Mouse (Mus musculus) liver, embryonic 13.5 days (tissue): ENCODE measurements around the gene Olfr457. TPM values are rescaled to one million over a fixed set of nuclear protein-coding genes. Genes with fewer than 3 reads are reported as not detected.
"Not testable (repeated sequence)": the region's sequence is repeated elsewhere in the genome, so short reads cannot be mapped to it uniquely, and the experiment has no call there.

Experiments used
- ATAC-seq: fragments of 200-750 bp; cut with Nextera tagmentation; 2 replicates; pipeline ENCODE4 v1.8.0; 2017; ENCODE audit warnings: low read depth, mild to moderate bottlenecking, moderate number of reproducible peaks, moderate library complexity
- DNase-seq: peaks from one replicate; pipeline ENCODE4 v3.0.0; 2022
- H3K27ac ChIP-seq: fragments of 300-500 bp; sonication (generic); 2 replicates; pipeline ENCODE4 v1.5.1; 2015; ENCODE audit warnings: moderate library complexity, mild to moderate bottlenecking, inconsistent platforms
- H3K27me3 ChIP-seq: fragments of 300-500 bp; sonication (generic); 2 replicates; pipeline ENCODE4 v1.6.1; 2015; ENCODE audit warnings: mild to moderate bottlenecking, inconsistent platforms
- H3K36me3 ChIP-seq: fragments of 300-500 bp; sonication (generic); 2 replicates; pipeline ENCODE4 v1.6.1; 2015; ENCODE audit warnings: mild to moderate bottlenecking, inconsistent platforms
- H3K4me1 ChIP-seq: fragments of 300-500 bp; sonication (generic); replicated peaks from 2 replicates; pipeline ENCODE4 v1.6.1; 2015; ENCODE audit warnings: inconsistent platforms
- H3K4me2 ChIP-seq: fragments of 300-500 bp; sonication (generic); 2 replicates; pipeline ENCODE4 v1.6.1; 2015; ENCODE audit warnings: inconsistent platforms, mild to moderate bottlenecking, moderate library complexity
- H3K4me3 ChIP-seq: fragments of 300-500 bp; sonication (generic); replicated peaks from 2 replicates; pipeline ENCODE4 v1.5.1; 2015; ENCODE audit warnings: mild to moderate bottlenecking, inconsistent platforms
- H3K9ac ChIP-seq: fragments of 300-500 bp; sonication (generic); 2 replicates; pipeline ENCODE4 v1.6.1; 2015; ENCODE audit warnings: mild to moderate bottlenecking, inconsistent platforms
- H3K9me3 ChIP-seq: fragments of 300-500 bp; sonication (generic); replicated peaks from 2 replicates; pipeline ENCODE4 v1.6.1; 2016; ENCODE audit warnings: inconsistent platforms
- WGBS: fragments of 180-500 bp; shearing (Covaris S2); methylation state at CpG from one replicate; pipeline ENCODE4 v1.1.7; 2015; ENCODE audit not compliant: insufficient replicate concordance; 5-methylcytosine and 5-hydroxymethylcytosine counted together
- polyA plus RNA-seq: library from polyadenylated mRNA; unstranded; fragments of >200 nt; fragmentation: Nextera tagmentation; extraction: Ambion mirVana; gene quantifications from 2 replicates; pipeline ENCODE4 v1.2.1, GENCODE M21; 2015

Gene Olfr457
- not detected in 2 replicates for polyA plus RNA-seq

DNA sequence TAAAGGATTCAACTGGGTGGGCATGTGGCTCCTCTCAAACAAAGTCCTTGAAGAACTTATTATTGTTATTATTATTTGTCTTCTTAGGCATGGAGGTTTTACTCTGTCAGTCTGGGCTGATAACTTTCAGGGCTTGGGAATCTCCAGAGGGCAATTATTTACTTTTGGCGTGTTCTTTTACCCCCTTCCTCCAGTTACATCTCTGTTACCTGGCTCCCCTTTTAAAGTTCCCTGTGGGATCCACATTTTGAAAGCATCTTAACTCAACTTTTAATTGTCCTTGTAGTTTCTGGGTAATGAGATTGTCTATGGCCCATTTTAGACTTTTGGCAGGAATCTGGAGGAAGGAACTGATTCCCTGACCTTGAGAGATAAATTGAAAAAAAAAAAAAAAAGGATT, at the start of gene Olfr457:
Gene Olfr457, minus strand, starts transcription at position 101 of the 400 bp plus-strand sequence.
- Histone ChIP-seq H3K4me2 (no peak within 1 kb of the TSS), H3K4me3 (no peak within 1 kb of the TSS), H3K9me3 (no peaks in the 10 kb centered on the region), H3K27ac (no peak within 1 kb of the TSS), H3K4me1 (no peaks in the 10 kb centered on the region), H3K36me3 (no peaks in the 10 kb centered on the region), H3K9ac (no peak within 1 kb of the TSS), H3K27me3 (no peaks in the 10 kb centered on the region)
- DNase-seq (no peak), ATAC-seq (no peak)
- 50% methylated on average over 1 of the region's 1 CpGs for WGBS

DNA sequence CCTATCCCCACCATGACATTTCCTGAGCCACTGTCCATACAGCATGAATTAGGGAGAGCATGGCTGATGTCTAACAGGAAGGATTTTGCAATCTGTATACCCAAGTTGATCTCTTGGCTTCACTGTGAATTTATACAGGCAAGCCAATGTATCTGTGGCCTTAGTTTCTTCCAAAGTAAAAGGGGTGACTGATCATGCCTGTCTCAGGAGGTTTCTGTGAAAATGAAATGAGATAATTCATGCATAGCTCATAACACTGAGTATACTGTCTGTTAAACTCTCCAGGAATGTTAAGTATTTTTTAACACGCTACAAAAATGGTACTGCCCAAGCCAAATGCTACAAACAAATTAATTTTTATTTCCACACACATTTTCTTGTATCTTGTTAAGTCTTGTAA, 37.3 kb upstream of the Olfr457 start:
- no peaks in the 10 kb centered on the region for H3K9me3 ChIP-seq
- H3K27me3 ChIP-seq, result no peaks in the 10 kb centered on the region
- no peak overlapping the region for H3K4me2 ChIP-seq
- H3K4me3 ChIP-seq, result no peak overlapping the region
- H3K9ac ChIP-seq, result no peak overlapping the region
- WGBS, result 65% methylated on average over 1 of the region's 1 CpGs
- DNase-seq, result no peak
- no peak overlapping the region for H3K27ac ChIP-seq
- no peak for ATAC-seq
- no peaks in the 10 kb centered on the region for H3K36me3 ChIP-seq
- no peaks in the 10 kb centered on the region for H3K4me1 ChIP-seq

DNA sequence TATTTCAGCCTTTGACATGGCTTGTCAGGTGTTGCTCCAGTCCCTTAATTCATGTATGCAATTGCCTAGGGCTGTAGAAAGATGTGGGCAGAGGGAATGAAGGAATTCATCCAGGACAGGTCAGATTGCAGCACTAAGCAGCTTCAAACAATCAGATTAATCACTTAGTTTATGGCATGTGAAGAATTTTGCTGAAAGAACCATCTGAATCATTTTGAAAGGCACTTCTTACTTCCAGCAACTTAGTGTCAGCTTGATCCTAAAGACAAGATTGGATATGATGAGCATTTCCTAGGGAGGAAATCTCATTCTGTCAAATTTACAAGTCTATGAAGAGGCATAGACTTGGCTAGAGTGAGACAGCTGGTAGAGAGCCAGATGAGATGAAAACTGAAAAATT, 33.2 kb upstream of the Olfr457 start:
- no peaks in the 10 kb centered on the region for H3K9me3 ChIP-seq
- H3K4me3 ChIP-seq, result no peak overlapping the region
- H3K9ac ChIP-seq, result no peak overlapping the region
- H3K4me1 ChIP-seq, result no peaks in the 10 kb centered on the region
- H3K27ac ChIP-seq, result no peak overlapping the region
- H3K27me3 ChIP-seq, result no peaks in the 10 kb centered on the region
- H3K36me3 ChIP-seq, result no peaks in the 10 kb centered on the region
- no peak overlapping the region for H3K4me2 ChIP-seq
- DNase-seq (no peak), ATAC-seq (no peak)

DNA sequence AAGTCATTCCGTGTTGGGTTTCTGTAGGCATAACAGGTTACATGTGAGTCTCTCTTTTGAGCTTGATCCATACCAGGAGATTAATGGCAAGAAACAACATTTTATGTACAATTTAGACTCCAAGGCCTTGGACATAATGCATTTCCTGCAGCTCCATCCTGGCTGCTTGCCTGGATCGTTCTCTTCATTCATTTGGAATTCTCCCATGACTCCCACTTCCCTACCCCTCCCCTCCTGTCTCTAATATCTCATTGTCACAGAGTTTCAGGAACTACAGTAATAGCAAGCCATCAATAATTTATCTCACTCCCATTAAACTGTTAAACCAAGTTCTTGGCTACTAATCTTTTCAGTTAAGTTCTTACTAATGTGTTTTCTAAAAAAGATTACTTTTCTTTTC, 27.3 kb upstream of the Olfr457 start:
- H3K27ac ChIP-seq, result no peak overlapping the region
- H3K4me1 ChIP-seq, result no peaks in the 10 kb centered on the region
- H3K36me3 ChIP-seq, result no peaks in the 10 kb centered on the region
- H3K4me3 ChIP-seq, result no peak overlapping the region
- H3K9ac ChIP-seq, result no peak overlapping the region
- no peak for DNase-seq
- H3K4me2 ChIP-seq, result no peak overlapping the region
- no peaks in the 10 kb centered on the region for H3K9me3 ChIP-seq
- no peaks in the 10 kb centered on the region for H3K27me3 ChIP-seq
- ATAC-seq, result no peak
- 62% methylated on average over 2 of the region's 2 CpGs for WGBS

DNA sequence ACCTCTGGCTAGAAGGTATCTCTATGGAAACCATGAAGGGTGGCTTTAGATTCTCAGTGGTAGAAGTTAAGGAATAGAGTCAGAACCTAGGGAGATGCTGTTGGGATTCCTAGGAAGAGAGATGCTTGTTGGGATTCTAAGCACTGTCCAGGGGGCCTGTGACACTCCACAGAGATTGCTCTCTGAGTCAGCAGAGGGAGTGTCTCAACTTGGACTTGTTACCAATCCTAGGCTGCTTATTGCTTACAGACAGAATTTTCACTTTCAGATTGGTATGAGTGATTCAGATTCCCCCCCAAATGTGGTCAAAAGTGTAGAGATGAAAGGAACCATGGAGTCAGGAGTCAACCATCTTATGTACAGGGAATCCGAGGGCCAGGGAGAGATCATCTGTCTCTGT, 13.6 kb upstream of the Olfr457 start:
- DNase-seq (no peak), ATAC-seq (no peak)
- Histone ChIP-seq H3K4me2 (no peak overlapping the region), H3K4me1 (no peaks in the 10 kb centered on the region), H3K9me3 (no peaks in the 10 kb centered on the region), H3K36me3 (no peaks in the 10 kb centered on the region), H3K27me3 (no peaks in the 10 kb centered on the region), H3K9ac (no peak overlapping the region), H3K27ac (no peak overlapping the region), H3K4me3 (no peak overlapping the region)
- WGBS, result 52% methylated on average over 1 of the region's 1 CpGs

DNA sequence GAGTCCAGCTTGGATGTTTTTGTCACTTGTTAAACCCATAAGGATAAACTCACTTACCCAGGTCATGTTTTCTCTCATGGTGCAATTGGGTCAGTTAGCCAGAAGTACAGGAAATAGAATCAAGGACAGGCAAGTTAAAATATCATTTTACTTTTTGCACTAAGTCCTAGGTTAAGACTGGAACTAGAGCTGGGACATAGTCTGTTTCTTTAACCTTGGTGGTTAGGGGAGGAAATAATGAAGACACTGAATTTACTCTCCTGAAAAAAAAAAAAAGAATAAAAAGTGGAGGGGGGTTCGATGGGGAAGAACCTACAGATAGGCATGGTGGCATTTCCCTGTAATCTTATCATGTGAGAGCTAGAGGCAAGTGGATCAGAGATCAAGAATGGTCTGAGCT, 11.0 kb upstream of the Olfr457 start, which contains the start of gene Olfr456:
Gene Olfr456, minus strand, starts transcription at position 101 of the 400 bp plus-strand sequence.
- Histone ChIP-seq H3K27ac (no peak within 1 kb of the TSS), H3K4me1 (no peaks in the 10 kb centered on the region), H3K4me3 (no peak within 1 kb of the TSS), H3K4me2 (no peak within 1 kb of the TSS), H3K9ac (no peak within 1 kb of the TSS), H3K36me3 (no peaks in the 10 kb centered on the region), H3K9me3 (no peaks in the 10 kb centered on the region), H3K27me3 (no peaks in the 10 kb centered on the region)
- WGBS, result 46% methylated on average over 1 of the region's 1 CpGs
- no peak for ATAC-seq
- no peak for DNase-seq

DNA sequence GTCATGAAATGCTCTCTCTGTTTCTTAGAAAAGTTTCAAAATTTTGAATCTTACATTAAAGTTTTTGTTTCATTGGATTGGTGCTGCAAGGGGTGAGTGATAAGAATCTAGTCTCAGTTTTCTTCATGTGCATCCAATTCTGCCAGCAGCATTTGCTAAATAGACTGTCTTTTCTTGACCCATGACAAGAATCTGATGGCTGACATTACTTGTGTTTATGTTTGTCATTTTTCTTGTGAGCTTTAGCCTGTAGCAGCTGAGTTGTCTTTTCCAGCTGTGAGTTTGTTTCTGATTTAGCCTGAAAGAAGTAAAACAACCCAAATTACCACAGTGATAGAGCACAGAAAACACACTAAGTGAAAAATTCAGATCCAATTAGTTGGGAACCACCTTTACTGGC, 8.5 kb upstream of the Olfr457 start:
- H3K9me3 ChIP-seq, result no peaks in the 10 kb centered on the region
- ATAC-seq (no peak), DNase-seq (no peak)
- no peaks in the 10 kb centered on the region for H3K4me1 ChIP-seq
- H3K4me2 ChIP-seq, result no peak overlapping the region
- H3K9ac ChIP-seq, result no peak overlapping the region
- H3K27me3 ChIP-seq, result no peaks in the 10 kb centered on the region
- no peaks in the 10 kb centered on the region for H3K36me3 ChIP-seq
- no peak overlapping the region for H3K4me3 ChIP-seq
- H3K27ac ChIP-seq, result no peak overlapping the region

DNA sequence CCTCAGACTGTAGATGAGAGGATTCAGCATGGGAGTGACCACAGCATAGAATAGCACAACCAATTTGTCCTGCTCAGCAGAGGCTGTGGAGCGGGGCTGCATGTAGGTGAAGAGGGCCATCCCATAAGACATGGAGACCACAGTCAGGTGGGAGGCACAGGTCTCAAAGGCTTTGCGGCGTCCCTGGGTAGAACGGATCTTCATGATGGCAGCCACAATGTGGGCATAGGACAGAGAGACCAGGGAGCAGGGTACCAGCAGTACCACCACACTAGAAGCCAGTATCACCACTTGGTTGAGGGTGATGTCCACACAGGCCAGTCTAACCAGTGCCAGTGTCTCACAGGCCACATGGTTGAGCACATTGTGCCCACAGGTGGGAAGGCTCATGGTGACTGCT, 4.8 kb downstream of the Olfr457 start:
- H3K4me2 ChIP-seq, H3K9ac ChIP-seq, H3K27me3 ChIP-seq, H3K4me3 ChIP-seq, H3K9me3 ChIP-seq, ATAC-seq, H3K27ac ChIP-seq, H3K4me1 ChIP-seq, DNase-seq, H3K36me3 ChIP-seq: not testable (repeated sequence)
- WGBS, result 86% methylated on average over 4 of the region's 4 CpGs

DNA sequence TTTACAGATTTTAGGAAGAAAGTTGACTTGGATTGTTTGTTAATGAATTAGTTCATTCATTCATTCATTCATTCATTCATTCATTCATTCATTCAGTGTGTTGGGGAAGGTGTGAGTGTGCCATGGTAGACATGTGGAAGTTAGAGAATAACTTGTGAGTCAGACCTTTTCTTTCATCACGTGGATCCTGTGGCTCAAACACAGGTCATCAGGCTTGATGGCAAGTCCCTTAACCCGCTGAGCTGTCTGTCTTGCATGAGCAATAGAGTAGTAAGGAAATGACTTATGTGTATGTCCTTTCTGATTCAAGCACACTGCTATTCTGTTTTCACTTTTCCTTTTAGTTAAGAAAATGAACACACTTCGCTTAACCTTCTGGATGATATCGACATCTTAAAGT, 5.6 kb downstream of the Olfr457 start:
- H3K9ac ChIP-seq, result no peak overlapping the region
- H3K4me2 ChIP-seq, result no peak overlapping the region
- no peaks in the 10 kb centered on the region for H3K4me1 ChIP-seq
- no peaks in the 10 kb centered on the region for H3K9me3 ChIP-seq
- ATAC-seq (no peak), DNase-seq (no peak)
- no peaks in the 10 kb centered on the region for H3K36me3 ChIP-seq
- no peak overlapping the region for H3K4me3 ChIP-seq
- H3K27ac ChIP-seq, result no peak overlapping the region
- H3K27me3 ChIP-seq, result no peaks in the 10 kb centered on the region
- WGBS, result 62% methylated on average over 4 of the region's 4 CpGs

DNA sequence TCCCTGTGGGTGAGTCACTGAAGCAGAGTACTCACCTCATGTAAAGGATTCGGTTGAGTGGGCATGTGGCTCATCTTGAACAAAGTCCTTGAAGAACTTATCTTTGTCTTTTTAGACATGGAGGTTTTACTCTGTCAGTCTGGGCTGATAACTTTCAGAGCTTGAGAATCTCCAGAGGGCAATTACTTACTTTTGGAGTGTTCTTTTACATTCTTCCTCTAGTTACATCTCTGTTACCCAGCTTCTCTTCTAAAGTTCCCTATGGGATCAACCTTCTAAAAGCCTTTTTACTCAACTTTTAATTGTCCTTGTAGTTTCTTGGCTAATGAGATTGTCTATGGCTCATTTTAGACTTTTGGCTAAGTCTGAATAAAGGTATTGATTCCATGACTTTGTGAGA, 11.0 kb downstream of the Olfr457 start, which contains the start of gene Olfr458:
Gene Olfr458, minus strand, starts transcription at position 101 of the 400 bp plus-strand sequence.
- Histone ChIP-seq H3K4me1 (no peaks in the 10 kb centered on the region), H3K9me3 (no peaks in the 10 kb centered on the region), H3K4me2 (no peak within 1 kb of the TSS), H3K36me3 (no peaks in the 10 kb centered on the region), H3K4me3 (no peak within 1 kb of the TSS), H3K9ac (no peak within 1 kb of the TSS), H3K27ac (no peak within 1 kb of the TSS), H3K27me3 (no peaks in the 10 kb centered on the region)
- DNase-seq (no peak), ATAC-seq (no peak)
- 57% methylated on average over 1 of the region's 1 CpGs for WGBS

DNA sequence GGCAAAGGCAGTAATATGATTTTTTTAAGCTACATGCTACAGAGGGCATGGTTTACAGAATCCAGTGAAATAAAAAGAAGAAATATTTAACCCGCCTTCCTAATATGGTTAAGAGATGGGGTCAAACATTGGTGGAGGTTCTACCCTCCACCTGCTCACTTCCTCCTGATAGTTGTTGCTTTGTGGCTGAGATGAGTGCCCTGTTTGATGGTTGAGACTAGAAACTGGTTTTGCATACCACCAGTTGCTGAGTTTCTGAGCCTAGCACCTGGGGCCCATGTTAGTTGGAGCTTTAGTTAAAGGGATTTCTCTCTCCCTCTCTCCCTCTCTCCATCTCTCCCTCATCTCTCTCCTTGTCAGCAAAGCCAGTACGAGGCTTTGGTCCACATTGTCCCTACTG, 28.8 kb downstream of the Olfr457 start:
- Histone ChIP-seq H3K4me3 (no peak overlapping the region), H3K4me1 (no peaks in the 10 kb centered on the region), H3K9ac (no peak overlapping the region), H3K36me3 (no peaks in the 10 kb centered on the region), H3K27me3 (no peaks in the 10 kb centered on the region), H3K4me2 (no peak overlapping the region), H3K27ac (no peak overlapping the region), H3K9me3 (no peaks in the 10 kb centered on the region)
- DNase-seq (no peak), ATAC-seq (no peak)
- whole genome bisulfite sequencing, result 52% methylated on average over 2 of the region's 2 CpGs

DNA sequence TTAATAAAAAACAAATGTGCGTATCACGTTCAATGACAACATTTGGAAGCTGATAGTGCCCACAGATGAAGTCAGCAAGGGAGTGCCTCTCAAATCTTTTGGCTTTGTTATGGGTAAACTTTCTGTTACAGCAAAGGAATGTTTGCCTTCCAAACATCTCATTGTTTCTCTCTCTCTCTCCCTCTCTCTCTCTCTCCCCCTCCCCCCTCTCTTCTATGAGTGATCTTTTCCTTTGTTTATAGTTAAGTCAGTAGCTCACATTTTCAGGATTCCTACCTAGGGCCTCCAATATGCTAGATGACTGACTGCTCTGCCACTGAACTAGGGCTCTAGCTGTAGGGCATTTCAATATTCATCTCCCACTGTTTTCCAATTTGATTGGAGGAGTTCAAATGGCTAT, 31.6 kb downstream of the Olfr457 start:
- H3K4me1 ChIP-seq, result no peaks in the 10 kb centered on the region
- DNase-seq (no peak), ATAC-seq (no peak)
- WGBS, result 50% methylated on average over 2 of the region's 2 CpGs
- no peaks in the 10 kb centered on the region for H3K36me3 ChIP-seq
- H3K27ac ChIP-seq, result no peak overlapping the region
- H3K4me3 ChIP-seq, result no peak overlapping the region
- no peak overlapping the region for H3K9ac ChIP-seq
- H3K4me2 ChIP-seq, result no peak overlapping the region
- no peaks in the 10 kb centered on the region for H3K9me3 ChIP-seq
- no peaks in the 10 kb centered on the region for H3K27me3 ChIP-seq

DNA sequence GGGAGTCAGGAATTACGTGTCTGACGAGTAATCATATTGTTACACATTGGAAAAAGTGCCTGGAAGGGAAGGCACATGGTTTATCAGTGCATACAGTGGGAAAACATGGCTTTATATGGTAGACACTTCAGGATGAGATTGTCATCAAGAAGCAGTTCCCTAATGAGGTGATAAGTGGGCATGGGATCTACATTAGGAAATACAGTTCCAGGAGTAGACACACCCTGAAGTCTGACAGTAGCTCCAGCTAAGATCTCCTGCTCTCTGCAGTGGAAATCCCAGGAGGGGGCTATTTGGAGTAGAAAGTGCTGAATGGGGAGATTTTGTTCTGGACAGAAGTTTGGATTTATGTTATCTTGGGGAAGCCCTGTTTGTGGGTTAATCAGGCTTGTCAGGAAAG, 34.7 kb downstream of the Olfr457 start:
- no peak overlapping the region for H3K4me2 ChIP-seq
- H3K27me3 ChIP-seq, result no peaks in the 10 kb centered on the region
- ATAC-seq (no peak), DNase-seq (no peak)
- 49% methylated on average over 2 of the region's 2 CpGs for WGBS
- no peak overlapping the region for H3K27ac ChIP-seq
- H3K9ac ChIP-seq, result no peak overlapping the region
- H3K36me3 ChIP-seq, result no peaks in the 10 kb centered on the region
- H3K9me3 ChIP-seq, result no peaks in the 10 kb centered on the region
- H3K4me1 ChIP-seq, result no peaks in the 10 kb centered on the region
- H3K4me3 ChIP-seq, result no peak overlapping the region
